Mouse (Mus musculus): ENCODE measurements around the gene 2810006K23Rik. TPM values are rescaled to one million over a fixed set of nuclear protein-coding genes. Genes with fewer than 3 reads are reported as not detected.

The 2810006K23Rik gene
- polyA plus RNA-seq, 1 experiment from 2014 or later: 30.2 TPM

DNA sequence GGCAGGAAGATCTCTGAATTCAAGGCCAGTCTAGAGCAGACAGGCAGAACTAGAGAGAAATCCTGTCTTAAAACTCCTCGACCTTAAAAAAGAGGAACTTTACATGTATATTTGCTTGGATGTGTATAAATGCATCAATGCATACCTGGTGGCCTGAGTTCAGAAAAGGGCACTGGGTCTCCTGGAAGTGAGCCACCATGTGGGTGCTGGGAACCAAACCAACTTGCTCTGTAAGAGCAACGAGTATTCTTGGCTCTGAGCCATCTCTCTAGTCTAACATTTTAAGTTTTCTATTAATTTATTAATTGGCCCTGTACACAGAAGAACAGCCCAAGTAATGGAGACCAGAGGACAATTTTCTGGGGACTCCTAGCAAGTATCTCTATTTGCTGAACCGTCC is 38.8 kb downstream of the 2810006K23Rik start:
- DNase-seq (ENCODE audit: low spot score): no peak
- Histone ChIP-seq H3K4me3 (no peak overlapping the region), H3K9me3 (replicated peaks) (no peaks in the 10 kb centered on the region), H3K27me3 (ENCODE audit: low read depth, poor library complexity, severe bottlenecking) (no peaks in the 10 kb centered on the region), H3K36me3 (peaks cover 48% of the 10 kb centered on the region), H3K27ac (replicated peaks) (no peak overlapping the region), H3K4me1 (no peaks in the 10 kb centered on the region)
- WGBS: 90% methylated on average over 3 of the region's 3 CpGs

DNA sequence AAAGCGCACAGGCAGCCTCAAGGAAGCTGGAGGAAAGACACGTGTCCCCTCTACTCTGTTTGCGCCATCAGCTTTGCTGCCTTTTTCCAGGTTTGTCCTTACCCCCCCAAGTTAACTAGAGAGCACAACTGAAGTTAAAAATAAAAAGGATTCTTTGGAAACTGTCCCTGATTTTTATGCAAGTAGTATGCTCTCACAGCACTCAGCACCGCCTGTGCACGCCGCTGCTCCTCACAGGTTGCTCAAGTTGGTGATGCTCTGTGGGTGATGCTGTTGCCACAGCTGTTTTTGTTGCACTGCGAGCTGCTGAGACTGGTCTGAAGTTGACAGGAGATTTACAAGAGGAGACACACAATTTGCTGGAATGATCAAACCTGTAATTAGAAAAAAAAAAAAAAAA is 46.4 kb downstream of the 2810006K23Rik start:
- no peak overlapping the region for H3K4me3 ChIP-seq
- DNase-seq (ENCODE audit: low spot score): no peak
- no peaks in the 10 kb centered on the region for H3K4me1 ChIP-seq
- no peak overlapping the region for H3K27ac ChIP-seq (replicated peaks)
- H3K36me3 ChIP-seq: peaks cover 97% of the 10 kb centered on the region
- H3K27me3 ChIP-seq (ENCODE audit: low read depth, poor library complexity, severe bottlenecking): no peaks in the 10 kb centered on the region
- no peaks in the 10 kb centered on the region for H3K9me3 ChIP-seq (replicated peaks)
- 98% methylated on average over 7 of the region's 7 CpGs for WGBS

DNA sequence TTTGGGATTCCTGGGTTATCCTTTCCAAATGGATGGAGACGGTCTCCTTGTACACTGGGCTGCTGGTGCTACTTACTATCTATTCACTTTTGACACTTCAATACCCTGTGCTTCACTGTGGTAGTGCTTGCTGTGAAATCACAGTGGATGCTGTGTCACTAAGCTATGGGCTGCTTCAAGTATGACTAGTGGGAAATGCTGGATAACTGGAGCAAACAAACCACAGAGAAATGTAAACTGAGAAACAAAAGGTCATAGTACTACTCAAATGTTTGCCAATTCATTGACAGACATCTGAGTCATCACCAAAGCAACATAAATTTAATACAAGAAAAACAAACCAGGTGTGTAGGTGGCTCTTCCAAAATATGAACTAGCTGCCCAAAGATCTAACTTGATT is 48.5 kb downstream of the 2810006K23Rik start:
- no peaks in the 10 kb centered on the region for H3K27me3 ChIP-seq (ENCODE audit: low read depth, poor library complexity, severe bottlenecking)
- 95% methylated on average over 1 of the region's 1 CpGs for WGBS
- H3K9me3 ChIP-seq (replicated peaks): no peaks in the 10 kb centered on the region
- no peak overlapping the region for H3K27ac ChIP-seq (replicated peaks)
- no peak overlapping the region for H3K4me3 ChIP-seq
- no peaks in the 10 kb centered on the region for H3K4me1 ChIP-seq
- no peak for DNase-seq (ENCODE audit: low spot score)
- peaks cover 97% of the 10 kb centered on the region for H3K36me3 ChIP-seq

DNA sequence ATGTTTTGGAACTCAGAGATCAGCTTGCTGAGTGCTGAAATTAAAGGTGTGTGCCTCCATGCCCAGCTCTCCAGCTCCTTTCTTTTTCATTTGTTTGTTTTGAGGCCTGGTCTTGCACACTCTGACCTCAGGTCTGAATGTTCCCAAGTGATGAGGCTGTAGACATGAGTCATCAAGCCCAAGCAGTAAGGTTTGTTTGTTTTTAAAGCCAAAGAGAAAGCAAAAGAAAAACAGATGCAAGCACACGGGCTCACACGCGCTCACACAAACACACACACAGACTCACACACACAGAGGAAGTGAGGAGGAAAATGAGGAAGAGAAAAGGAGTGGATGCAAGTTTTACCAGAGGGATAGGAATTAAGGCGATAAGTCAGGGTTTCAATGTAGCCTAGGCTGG is 49.3 kb downstream of the 2810006K23Rik start:
- Histone ChIP-seq H3K27ac (replicated peaks) (no peak overlapping the region), H3K27me3 (ENCODE audit: low read depth, poor library complexity, severe bottlenecking) (no peaks in the 10 kb centered on the region), H3K4me3 (no peak overlapping the region), H3K36me3 (peaks cover 97% of the 10 kb centered on the region), H3K4me1 (no peaks in the 10 kb centered on the region), H3K9me3 (replicated peaks) (no peaks in the 10 kb centered on the region)
- DNase-seq (ENCODE audit: low spot score): no peak
- 81% methylated on average over 4 of the region's 4 CpGs for WGBS

DNA sequence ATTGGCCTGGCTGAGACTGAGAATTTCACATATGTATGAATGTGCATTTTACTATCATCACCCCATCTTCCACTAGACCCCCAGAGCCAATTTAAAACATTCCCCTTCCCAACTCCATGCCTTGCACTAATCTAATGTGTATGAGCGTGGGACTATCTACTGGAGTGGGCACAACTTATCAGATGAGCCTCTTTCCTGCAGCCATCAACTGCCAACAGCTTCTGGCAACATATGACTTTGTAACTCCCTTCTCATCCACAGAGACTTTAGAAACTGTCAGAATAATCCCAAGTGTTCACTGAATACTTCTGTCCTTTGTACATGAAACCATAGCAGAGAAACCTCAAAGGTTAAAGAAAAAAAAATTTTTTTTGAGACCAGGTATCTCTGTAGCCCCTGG is 52.2 kb downstream of the 2810006K23Rik start:
- no peaks in the 10 kb centered on the region for H3K27me3 ChIP-seq (ENCODE audit: low read depth, poor library complexity, severe bottlenecking)
- no peaks in the 10 kb centered on the region for H3K9me3 ChIP-seq (replicated peaks)
- no peak for DNase-seq (ENCODE audit: low spot score)
- no peak overlapping the region for H3K27ac ChIP-seq (replicated peaks)
- no peak overlapping the region for H3K4me3 ChIP-seq
- H3K4me1 ChIP-seq: no peaks in the 10 kb centered on the region
- peaks cover 97% of the 10 kb centered on the region for H3K36me3 ChIP-seq
- 97% methylated on average over 1 of the region's 1 CpGs for WGBS

DNA sequence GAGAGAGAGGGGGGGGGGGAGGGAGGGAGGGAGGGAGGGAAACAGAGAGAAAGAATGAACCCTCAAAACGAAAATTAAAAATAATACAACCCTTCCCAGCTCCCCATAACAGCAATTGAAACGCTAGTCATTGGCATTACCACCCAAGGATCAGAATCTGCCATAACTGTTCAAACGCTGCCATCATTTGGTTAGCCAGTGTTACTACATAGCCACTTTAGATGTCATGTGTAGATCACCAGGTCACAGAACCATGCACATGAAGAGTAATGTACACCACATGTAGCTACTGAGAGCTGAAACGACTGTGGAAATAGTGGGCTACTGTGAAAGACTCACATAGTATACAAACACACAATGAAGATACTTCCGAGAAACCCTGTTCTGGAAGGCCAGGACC is 60.0 kb downstream of the 2810006K23Rik start:
- WGBS: 92% methylated on average over 5 of the region's 5 CpGs
- no peak for DNase-seq (ENCODE audit: low spot score)
- Histone ChIP-seq H3K27ac (replicated peaks) (no peak overlapping the region), H3K36me3 (peaks cover 98% of the 10 kb centered on the region), H3K4me1 (no peaks in the 10 kb centered on the region), H3K4me3 (no peak overlapping the region), H3K27me3 (ENCODE audit: low read depth, poor library complexity, severe bottlenecking) (no peaks in the 10 kb centered on the region), H3K9me3 (replicated peaks) (no peaks in the 10 kb centered on the region)

Other genes with a start within 250 kb of the 2810006K23Rik start
- 0.54 and 1.1 TPM in 2 replicates for gene Abcb9, start 232.3 kb upstream of the 2810006K23Rik start, polyA plus RNA-seq (2016; fragmentation: Nextera tagmentation; extraction: Ambion mirVana)
- gene Ogfod2, start 215.8 kb upstream of the 2810006K23Rik start, polyA plus RNA-seq (2016; fragmentation: Nextera tagmentation; extraction: Ambion mirVana): 18.1 TPM in 2 replicates
- 123 and 132 TPM in 2 replicates for gene Arl6ip4, start 212.0 kb upstream of the 2810006K23Rik start, polyA plus RNA-seq (2016; fragmentation: Nextera tagmentation; extraction: Ambion mirVana)
- 2.9 and 4.0 TPM in 2 replicates for gene Pitpnm2, start 78.3 kb upstream of the 2810006K23Rik start, polyA plus RNA-seq (2016; fragmentation: Nextera tagmentation; extraction: Ambion mirVana)
- 16.2 and 18.5 TPM in 2 replicates for gene Mphosph9, start 117 bp upstream of the 2810006K23Rik start, polyA plus RNA-seq (2016; fragmentation: Nextera tagmentation; extraction: Ambion mirVana)
- gene Cdk2ap1, start 35.0 kb downstream of the 2810006K23Rik start, polyA plus RNA-seq (2016; fragmentation: Nextera tagmentation; extraction: Ambion mirVana): 61.6 and 64.3 TPM in 2 replicates
- 90.3 and 94.8 TPM in 2 replicates for gene Sbno1, start 97.9 kb downstream of the 2810006K23Rik start, polyA plus RNA-seq (2016; fragmentation: Nextera tagmentation; extraction: Ambion mirVana)
- gene Kmt5a, start 111.8 kb downstream of the 2810006K23Rik start, polyA plus RNA-seq (2016; fragmentation: Nextera tagmentation; extraction: Ambion mirVana): 36.3 and 37.5 TPM in 2 replicates
- gene Rilpl2, start 150.3 kb downstream of the 2810006K23Rik start, polyA plus RNA-seq (2016; fragmentation: Nextera tagmentation; extraction: Ambion mirVana): 22.4 and 24.9 TPM in 2 replicates
- 35.1 and 35.5 TPM in 2 replicates for gene Snrnp35, start 155.0 kb downstream of the 2810006K23Rik start, polyA plus RNA-seq (2016; fragmentation: Nextera tagmentation; extraction: Ambion mirVana)
- 20.2 and 22.7 TPM in 2 replicates for gene Rilpl1, start 203.3 kb downstream of the 2810006K23Rik start, polyA plus RNA-seq (2016; fragmentation: Nextera tagmentation; extraction: Ambion mirVana)
- gene Tmed2, start 212.6 kb downstream of the 2810006K23Rik start, polyA plus RNA-seq (2016; fragmentation: Nextera tagmentation; extraction: Ambion mirVana): 466 and 495 TPM in 2 replicates
- gene Ddx55, start 224.8 kb downstream of the 2810006K23Rik start, polyA plus RNA-seq (2016; fragmentation: Nextera tagmentation; extraction: Ambion mirVana): 18.4 and 19.1 TPM in 2 replicates